Mouse (Mus musculus) embryonic facial prominence, embryonic 11.5 days (tissue): ENCODE data around the gene Tiam1. TPM values are rescaled to one million over a fixed set of nuclear protein-coding genes. Genes with fewer than 3 reads are reported as not detected.

ENCODE experiments used
- ATAC-seq: fragments of 200-750 bp; cut with Nextera tagmentation; replicated peaks from 2 replicates; pipeline ENCODE4 v1.8.0; 2017; ENCODE audit warnings: low read depth; ENCODE audit not compliant: insufficient number of reproducible peaks, low FRiP score, low TSS enrichment
- DNase-seq: peaks from one replicate; pipeline ENCODE4 v3.0.0-alpha.2; 2015; ENCODE audit warnings: low spot score
- H3K27ac ChIP-seq: fragments of 300-500 bp; sonication (generic); replicated peaks from 2 replicates; pipeline ENCODE4 v1.5.1; 2014; ENCODE audit warnings: mild to moderate bottlenecking, low read depth, low read length, control low read depth
- H3K27me3 ChIP-seq: fragments of 300-500 bp; sonication (generic); 2 replicates; pipeline ENCODE4 v1.6.1; 2014; ENCODE audit warnings: mild to moderate bottlenecking, low read length, moderate library complexity, mixed read lengths; ENCODE audit not compliant: control insufficient read depth, insufficient read depth
- H3K36me3 ChIP-seq: fragments of 300-500 bp; sonication (generic); replicated peaks from 2 replicates; pipeline ENCODE4 v1.6.1; 2014; ENCODE audit warnings: low read depth, mild to moderate bottlenecking, low read length, moderate library complexity, mixed read lengths; ENCODE audit not compliant: control insufficient read depth, insufficient read depth
- H3K4me1 ChIP-seq: fragments of 300-500 bp; sonication (generic); 2 replicates; pipeline ENCODE4 v1.6.1; 2014; ENCODE audit warnings: low read length, mixed read lengths; ENCODE audit not compliant: control insufficient read depth, insufficient read depth
- H3K4me2 ChIP-seq: fragments of 300-500 bp; sonication (generic); 2 replicates; pipeline ENCODE4 v1.6.1; 2014; ENCODE audit warnings: low read depth, mild to moderate bottlenecking, control low read depth, low read length, moderate library complexity
- H3K4me3 ChIP-seq: fragments of 300-500 bp; sonication (generic); 2 replicates; pipeline ENCODE4 v1.5.1; 2014; ENCODE audit warnings: low read depth, low read length, control low read depth
- H3K9ac ChIP-seq: fragments of 300-500 bp; sonication (generic); replicated peaks from 2 replicates; pipeline ENCODE4 v1.6.1; 2014; ENCODE audit warnings: mild to moderate bottlenecking, control low read depth, low read length
- H3K9me3 ChIP-seq: fragments of 300-500 bp; sonication (generic); replicated peaks from 2 replicates; pipeline ENCODE4 v1.6.1; 2016; ENCODE audit warnings: mild to moderate bottlenecking, low read length, inconsistent platforms, mixed read lengths; ENCODE audit not compliant: control insufficient read depth
- WGBS: fragments of 180-500 bp; shearing (Covaris S2); extraction: QIAGEN DNeasy Blood & Tissue Kit; methylation state at CpG from one replicate; pipeline ENCODE4 v1.1.7; 2014; 5-methylcytosine and 5-hydroxymethylcytosine counted together
- polyA plus RNA-seq: library from polyadenylated mRNA; unstranded; fragments of >200 nt; fragmentation: Nextera tagmentation; extraction: Ambion mirVana; gene quantifications from 2 replicates; pipeline ENCODE4 v1.2.1, GENCODE M21; 2014

The Tiam1 gene
- polyA plus RNA-seq, 1 experiment from 2014 or later = 33.8 TPM

DNA sequence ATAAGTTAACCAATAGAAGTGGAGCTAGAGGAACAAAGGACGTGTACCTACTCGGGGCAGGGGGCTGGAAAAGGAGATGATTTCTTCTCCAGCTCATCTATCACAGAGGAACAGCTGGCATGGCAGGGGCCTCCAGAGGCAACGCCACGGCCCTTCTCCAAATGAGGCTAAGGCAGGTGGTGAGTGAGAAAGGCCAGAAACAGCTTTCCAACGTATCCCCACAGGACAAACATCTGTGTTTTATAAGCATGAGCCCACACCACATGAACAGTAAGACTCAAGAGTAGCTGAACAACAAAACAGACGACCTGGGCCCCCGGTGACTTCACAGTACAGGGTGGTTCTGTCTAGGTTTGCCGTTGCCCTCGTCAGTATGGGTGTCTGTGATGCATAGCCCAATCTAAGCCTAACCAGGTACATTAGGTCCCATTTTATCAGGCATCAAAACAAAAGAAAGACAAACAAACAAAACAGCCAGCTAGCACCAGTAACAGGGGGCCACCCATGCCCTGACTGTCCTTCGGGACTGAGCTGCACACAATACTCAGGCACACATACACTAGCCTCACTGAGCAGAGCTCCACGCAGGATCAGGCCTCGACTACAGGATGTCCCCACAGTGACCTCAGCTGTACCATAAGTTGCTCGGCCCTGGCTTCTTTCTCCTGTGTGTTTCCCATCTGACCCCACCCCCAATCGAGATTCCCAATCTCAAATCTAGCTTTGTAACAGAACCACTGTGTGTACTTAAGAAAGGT is 260.9 kb downstream of the Tiam1 start:
- ATAC-seq = peak; percentile 71
- 69% methylated on average over 14 of the region's 14 CpGs for WGBS

DNA sequence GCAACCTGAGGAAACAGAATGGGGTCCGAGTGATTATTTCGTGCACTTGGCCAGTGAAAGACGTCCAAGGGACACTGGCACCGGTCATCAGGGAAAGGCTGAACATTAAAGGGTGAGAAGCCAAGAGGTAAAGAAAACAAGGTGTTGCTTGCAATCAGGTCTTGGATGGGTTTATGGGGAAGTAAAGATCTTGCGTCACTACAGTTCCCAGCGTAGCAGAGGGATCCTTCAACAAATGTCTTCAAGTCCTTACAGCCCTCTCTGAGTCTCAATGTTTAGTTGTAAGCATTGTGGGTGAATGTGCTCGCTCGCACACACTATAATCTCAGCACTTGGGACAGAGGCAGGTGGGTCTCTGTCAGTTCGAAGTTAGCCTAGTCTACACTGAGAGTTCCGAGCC is 266.4 kb downstream of the Tiam1 start:
- 96% methylated on average over 10 of the region's 10 CpGs for WGBS
- H3K36me3 ChIP-seq = no peaks in the 10 kb centered on the region
- no peaks in the 10 kb centered on the region for H3K9me3 ChIP-seq
- H3K27ac ChIP-seq = no peak overlapping the region
- H3K4me1 ChIP-seq = peaks cover 3% of the 10 kb centered on the region; the same call in 1 of the 2 replicates
- ATAC-seq = no peak
- no peak for DNase-seq
- no peak overlapping the region for H3K4me2 ChIP-seq
- H3K9ac ChIP-seq = no peak overlapping the region
- H3K4me3 ChIP-seq = no peak overlapping the region
- H3K27me3 ChIP-seq = no peaks in the 10 kb centered on the region

More for the DNA sequence above, 260.9 kb downstream of the Tiam1 start:
- H3K9me3 ChIP-seq = no peaks in the 10 kb centered on the region
- no peaks in the 10 kb centered on the region for H3K4me1 ChIP-seq
- H3K4me2 ChIP-seq = no peak overlapping the region
- H3K27ac ChIP-seq = no peak overlapping the region
- no peaks in the 10 kb centered on the region for H3K27me3 ChIP-seq
- DNase-seq = no peak
- H3K4me3 ChIP-seq = no peak overlapping the region
- H3K9ac ChIP-seq = no peak overlapping the region
- no peaks in the 10 kb centered on the region for H3K36me3 ChIP-seq

DNA sequence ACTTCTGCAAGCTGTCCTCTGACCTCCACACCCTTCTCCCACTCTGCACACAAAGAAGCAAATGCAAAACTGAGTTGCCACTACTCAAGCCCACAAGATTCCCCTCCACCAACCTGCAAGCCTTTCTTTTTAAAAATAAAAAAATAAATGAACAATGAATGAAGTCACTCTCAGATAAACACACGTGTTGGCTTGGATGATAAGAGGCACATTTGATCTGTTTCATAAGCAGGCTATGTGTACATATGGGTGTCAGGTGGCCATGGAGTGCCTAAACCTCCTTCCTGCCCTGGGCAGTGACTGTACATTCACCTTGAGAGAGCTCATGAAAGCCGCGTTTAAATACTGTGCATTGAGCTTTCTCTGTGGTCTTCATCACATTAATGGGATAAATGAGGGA is 267.5 kb downstream of the Tiam1 start:
- WGBS = 96% methylated on average over 3 of the region's 3 CpGs

DNA sequence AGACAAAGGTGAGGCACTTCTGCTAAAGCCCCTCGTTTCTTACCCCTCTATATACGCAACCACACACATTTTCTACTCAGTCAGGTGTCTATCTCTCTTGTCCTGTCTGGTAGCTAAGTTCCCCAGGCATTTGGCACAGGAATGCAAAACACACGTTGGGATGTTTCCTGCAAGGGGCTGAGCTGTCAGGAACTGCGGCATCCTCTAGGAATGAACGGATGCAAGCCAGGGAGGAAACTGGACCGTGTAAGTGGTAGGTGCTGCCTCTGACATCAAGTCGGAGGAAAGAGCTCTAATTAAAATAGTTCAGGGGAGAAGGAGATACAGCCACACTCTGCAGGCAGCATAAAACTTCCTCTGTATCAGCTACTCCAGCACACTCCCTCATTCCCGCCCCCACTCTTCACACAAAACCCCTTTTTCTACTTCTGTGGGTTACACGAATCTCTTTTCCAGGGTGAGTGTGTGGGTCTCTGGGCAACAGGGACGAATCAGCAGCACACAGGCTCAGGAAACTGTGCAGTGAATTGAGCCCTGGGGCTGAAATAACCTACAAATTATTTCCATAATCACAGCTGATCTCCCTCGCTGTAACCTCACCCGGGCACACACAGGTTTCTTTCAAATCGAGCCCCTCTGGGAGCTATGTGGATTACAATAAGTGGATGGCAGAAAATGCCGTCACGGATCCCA is 269.4 kb downstream of the Tiam1 start:
- Histone ChIP-seq H3K36me3 (no peaks in the 10 kb centered on the region), H3K9ac (no peak overlapping the region), H3K4me3 (no peak overlapping the region), H3K27ac (peak overlapping the region; percentile 10), H3K4me2 (no peak overlapping the region), H3K9me3 (no peaks in the 10 kb centered on the region), H3K27me3 (no peaks in the 10 kb centered on the region), H3K4me1 (peaks cover 3% of the 10 kb centered on the region; the same call in 1 of the 2 replicates)
- ATAC-seq = peak; percentile 60; the same call in 1 of the 2 replicates
- WGBS = 24% methylated on average over 15 of the region's 15 CpGs
- DNase-seq = peak; percentile 74

More for the DNA sequence above, 267.5 kb downstream of the Tiam1 start:
- Histone ChIP-seq H3K27ac (no peak overlapping the region), H3K4me1 (peaks cover 3% of the 10 kb centered on the region; the same call in 1 of the 2 replicates), H3K9me3 (no peaks in the 10 kb centered on the region), H3K4me2 (no peak overlapping the region), H3K36me3 (no peaks in the 10 kb centered on the region), H3K4me3 (no peak overlapping the region), H3K9ac (no peak overlapping the region), H3K27me3 (no peaks in the 10 kb centered on the region)
- no peak for DNase-seq
- ATAC-seq = no peak

DNA sequence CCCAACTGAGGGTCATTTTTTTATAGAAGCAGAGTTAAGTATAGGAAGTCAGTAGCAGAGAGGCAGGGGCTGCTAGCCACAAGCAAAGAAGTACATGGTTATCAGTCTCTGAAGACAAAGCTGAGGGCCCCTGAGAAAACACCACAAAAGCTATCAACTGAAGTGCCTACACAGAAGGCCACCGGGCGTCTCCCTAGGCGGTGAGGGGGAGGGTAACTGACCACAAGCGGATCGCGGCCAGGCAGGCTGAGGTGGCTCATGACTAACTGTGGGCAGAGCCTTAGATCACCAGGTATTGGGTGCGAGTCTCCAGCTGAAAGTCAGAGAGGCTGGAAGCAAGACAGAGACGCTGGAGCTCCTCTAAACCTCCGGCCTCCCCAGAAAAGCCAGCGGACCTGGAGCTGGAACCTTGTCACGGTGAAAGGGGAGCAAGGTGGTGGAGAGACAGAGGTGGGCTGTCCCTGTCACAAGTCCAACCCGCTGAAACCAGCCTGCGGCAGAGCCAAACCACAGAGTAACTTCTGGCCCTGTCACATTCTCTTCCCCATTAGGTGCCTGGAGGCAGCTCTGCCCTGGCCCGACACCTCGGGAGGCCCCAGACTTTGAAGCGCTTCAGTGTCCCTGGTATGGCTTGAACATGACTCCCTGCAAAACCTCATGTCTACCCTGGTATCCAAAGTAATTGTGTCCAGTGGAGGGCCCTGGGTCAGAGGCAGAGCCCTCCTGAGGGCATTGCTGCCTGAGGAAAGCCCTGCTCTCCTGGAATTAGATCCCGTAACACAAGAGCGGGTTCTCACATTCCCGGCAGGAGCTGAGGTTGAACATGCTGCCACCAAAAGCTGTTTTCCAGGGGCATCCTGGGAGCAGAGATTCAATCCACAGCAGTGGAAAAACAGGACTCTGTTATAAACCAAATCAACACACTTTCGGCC is 271.3 kb downstream of the Tiam1 start:
- Histone ChIP-seq H3K9ac (no peak overlapping the region), H3K27me3 (no peaks in the 10 kb centered on the region), H3K9me3 (no peaks in the 10 kb centered on the region), H3K4me3 (no peak overlapping the region), H3K4me2 (no peak overlapping the region), H3K36me3 (no peaks in the 10 kb centered on the region), H3K4me1 (peaks cover 3% of the 10 kb centered on the region; the same call in 1 of the 2 replicates), H3K27ac (no peak overlapping the region)
- ATAC-seq = no peak
- no peak for DNase-seq
- WGBS = 74% methylated on average over 20 of the region's 20 CpGs

DNA sequence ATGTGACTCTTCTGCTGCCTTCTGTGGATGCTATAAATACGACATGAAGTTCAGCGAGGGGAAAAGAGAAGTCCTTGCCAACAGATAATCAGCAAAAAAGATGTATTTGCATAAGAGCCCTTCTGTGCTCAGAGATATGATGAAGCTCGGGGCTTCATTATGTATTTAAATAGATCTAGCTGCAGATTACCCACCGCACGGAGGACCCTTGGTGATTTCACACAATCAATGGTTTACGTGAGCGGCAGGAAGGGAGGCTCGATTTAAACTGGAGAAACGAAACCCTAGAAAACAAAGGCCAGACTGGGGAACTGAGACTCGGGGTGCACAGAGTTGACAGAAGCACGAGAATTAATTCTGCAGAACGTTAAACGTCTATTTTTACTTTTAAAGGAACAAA is 272.2 kb downstream of the Tiam1 start:
- Histone ChIP-seq H3K9ac (no peak overlapping the region), H3K27ac (no peak overlapping the region), H3K4me2 (no peak overlapping the region), H3K4me3 (no peak overlapping the region), H3K27me3 (no peaks in the 10 kb centered on the region), H3K9me3 (no peaks in the 10 kb centered on the region), H3K4me1 (peaks cover 3% of the 10 kb centered on the region; the same call in 1 of the 2 replicates), H3K36me3 (no peaks in the 10 kb centered on the region)
- DNase-seq (no peak), ATAC-seq (no peak)
- WGBS = 84% methylated on average over 13 of the region's 13 CpGs

DNA sequence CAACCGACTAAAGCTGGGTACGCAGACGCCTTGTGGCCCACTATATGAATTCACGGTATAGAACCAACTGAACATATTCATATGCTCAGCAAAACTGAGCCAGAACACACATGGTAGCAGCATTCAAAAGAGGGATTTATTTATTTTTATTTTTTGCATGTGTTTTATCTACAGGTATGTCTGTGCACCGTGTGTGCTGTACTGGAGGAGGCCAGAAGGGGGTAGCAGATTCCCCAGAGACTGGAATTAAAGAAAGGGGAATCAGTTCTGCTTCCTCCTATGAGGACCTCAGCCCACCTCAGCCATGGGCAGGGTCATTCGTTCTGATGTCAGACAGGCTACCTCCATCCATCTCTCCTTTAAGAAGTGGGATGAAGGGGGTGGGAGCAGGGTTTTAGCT is 273.5 kb downstream of the Tiam1 start:
- Histone ChIP-seq H3K36me3 (no peaks in the 10 kb centered on the region), H3K4me3 (no peak overlapping the region), H3K27me3 (no peaks in the 10 kb centered on the region), H3K4me1 (peaks cover 3% of the 10 kb centered on the region; the same call in 1 of the 2 replicates), H3K9me3 (no peaks in the 10 kb centered on the region), H3K4me2 (no peak overlapping the region), H3K9ac (no peak overlapping the region), H3K27ac (no peak overlapping the region)
- ATAC-seq (no peak), DNase-seq (no peak)
- 95% methylated on average over 6 of the region's 6 CpGs for WGBS
